Mouse (Mus musculus) CH12.LX (cell line): ENCODE data around the gene Aspn. TPM values are rescaled to one million over a fixed set of nuclear protein-coding genes. Genes with fewer than 3 reads are reported as not detected.

ENCODE experiments used
- DNase-seq: peaks from one replicate; pipeline ENCODE4 v3.0.0-alpha.2; 2013; ENCODE audit errors: extremely low read depth
- H3K27ac ChIP-seq: 2 replicates; pipeline ENCODE4 v1.5.1; 2012; ENCODE audit warnings: low read depth, mild to moderate bottlenecking, control low read depth, moderate library complexity; ENCODE audit not compliant: insufficient read depth
- H3K27me3 ChIP-seq: replicated peaks from 2 replicates; pipeline ENCODE3; 2012; ENCODE audit warnings: inconsistent platforms
- H3K36me3 ChIP-seq, 2 experiments: replicated peaks in 1 of 2; 2 replicates each; pipeline versions ENCODE3 to v1.6.1; 2012; ENCODE audit warnings: inconsistent platforms in 1 of 2, low read length in 1 of 2, mild to moderate bottlenecking in 1 of 2, mixed read lengths in 1 of 2, moderate library complexity in 1 of 2; ENCODE audit not compliant: control insufficient read depth in 1 of 2, insufficient read depth in 1 of 2
- H3K4me1 ChIP-seq, 2 experiments: 2 replicates each; pipeline ENCODE4 v1.6.1; 2012; ENCODE audit warnings: inconsistent platforms in 1 of 2, moderate library complexity in 1 of 2; ENCODE audit not compliant: insufficient read depth in 2 of 2, control insufficient read depth in 1 of 2
- H3K4me2 ChIP-seq: 2 replicates; pipeline ENCODE4 v1.6.1; 2012; ENCODE audit warnings: low read depth, mild to moderate bottlenecking, control low read depth; ENCODE audit not compliant: poor library complexity, insufficient read depth, severe bottlenecking
- H3K4me3 ChIP-seq, 3 experiments: fragments of 150-350 bp in 1 of 3; sonication (generic) in 1 of 3; replicated peaks in 1 of 3; 2 replicates each; pipeline versions ENCODE3 to v1.5.1; 2011 to 2012; ENCODE audit warnings: low read depth in 2 of 3, low read length in 2 of 3, mild to moderate bottlenecking in 2 of 3, moderate library complexity in 2 of 3, control low read depth in 1 of 3, improper control_type of control experiment in 1 of 3, inconsistent platforms in 1 of 3, mixed read lengths in 1 of 3; ENCODE audit not compliant: poor library complexity in 1 of 3
- H3K79me2 ChIP-seq: replicated peaks from 2 replicates; pipeline ENCODE4 v1.6.1; 2012; ENCODE audit warnings: mild to moderate bottlenecking, moderate library complexity; ENCODE audit not compliant: control insufficient read depth, poor library complexity, insufficient read depth, severe bottlenecking; ENCODE audit errors: extremely low read depth
- H3K9ac ChIP-seq: 2 replicates; pipeline ENCODE4 v1.6.1; 2012; ENCODE audit warnings: low read depth, mild to moderate bottlenecking, control low read depth, moderate library complexity; ENCODE audit not compliant: insufficient read depth
- H3K9me3 ChIP-seq: replicated peaks from 2 replicates; pipeline ENCODE3; 2012; ENCODE audit warnings: low read length, inconsistent platforms, mixed read lengths
- BHLHE40 ChIP-seq: IDR thresholded peaks from 2 replicates; pipeline ENCODE4 v1.6.1; 2011; ENCODE audit warnings: mild to moderate bottlenecking, low read depth, low read length, improper control_type of control experiment
- CHD2 ChIP-seq: IDR thresholded peaks from 2 replicates; pipeline ENCODE4 v1.6.1; 2011; ENCODE audit warnings: low read length, improper control_type of control experiment
- ELF1 ChIP-seq: IDR thresholded peaks from 2 replicates; pipeline ENCODE4 v1.6.1; 2014; ENCODE audit warnings: low read depth, mild to moderate bottlenecking, inconsistent platforms, low read length, improper control_type of control experiment
- ETS1 ChIP-seq: conservative IDR thresholded peaks from 2 replicates; pipeline ENCODE4 v1.6.1; 2012; ENCODE audit warnings: low read depth, mild to moderate bottlenecking, inconsistent platforms, low read length, improper control_type of control experiment, moderate library complexity
- JUN ChIP-seq: IDR thresholded peaks from 2 replicates; pipeline ENCODE4 v1.6.1; 2011; ENCODE audit warnings: low read depth, mild to moderate bottlenecking, low read length, improper control_type of control experiment, moderate library complexity; ENCODE audit not compliant: insufficient read depth
- KAT2A ChIP-seq: IDR thresholded peaks from 2 replicates; pipeline ENCODE4 v1.6.1; 2012; ENCODE audit warnings: low read length, improper control_type of control experiment, inconsistent platforms; ENCODE audit not compliant: insufficient replicate concordance
- MAFK ChIP-seq: IDR thresholded peaks from 2 replicates; pipeline ENCODE4 v1.6.1; 2011; ENCODE audit warnings: low read length, improper control_type of control experiment; ENCODE audit not compliant: insufficient replicate concordance
- MAX ChIP-seq: IDR thresholded peaks from 2 replicates; pipeline ENCODE4 v1.6.1; 2011; ENCODE audit warnings: low read length, improper control_type of control experiment
- MEF2A ChIP-seq: IDR thresholded peaks from 2 replicates; pipeline ENCODE4 v1.6.1; 2014; ENCODE audit warnings: low read depth, mild to moderate bottlenecking, inconsistent platforms, low read length, improper control_type of control experiment, borderline replicate concordance
- MXI1 ChIP-seq: IDR thresholded peaks from 2 replicates; pipeline ENCODE4 v1.6.1; 2011; ENCODE audit warnings: mild to moderate bottlenecking, low read depth, low read length, improper control_type of control experiment
- MYC ChIP-seq: IDR thresholded peaks from 2 replicates; pipeline ENCODE4 v1.6.1; 2011; ENCODE audit warnings: low read depth, mild to moderate bottlenecking, improper control_type of control experiment, low read length
- NELFE ChIP-seq: IDR thresholded peaks from 2 replicates; pipeline ENCODE4 v1.6.1; 2011; ENCODE audit warnings: low read depth, low read length, improper control_type of control experiment
- POLR2A ChIP-seq: IDR thresholded peaks from 2 replicates; pipeline ENCODE4 v1.6.1; 2011; ENCODE audit warnings: low read depth, mild to moderate bottlenecking, improper control_type of control experiment, low read length
- RAD21 ChIP-seq: IDR thresholded peaks from 2 replicates; pipeline ENCODE4 v1.6.1; 2011; ENCODE audit warnings: low read depth, mild to moderate bottlenecking, low read length, improper control_type of control experiment, moderate library complexity
- SIN3A ChIP-seq: IDR thresholded peaks from 2 replicates; pipeline ENCODE4 v1.6.1; 2012; ENCODE audit warnings: low read length, improper control_type of control experiment, inconsistent platforms
- SMC3 ChIP-seq: IDR thresholded peaks from 2 replicates; pipeline ENCODE4 v1.6.1; 2011; ENCODE audit warnings: low read depth, low read length, improper control_type of control experiment
- TCF12 ChIP-seq: IDR thresholded peaks from 2 replicates; pipeline ENCODE4 v1.6.1; 2014; ENCODE audit warnings: low read depth, mild to moderate bottlenecking, inconsistent platforms, low read length, improper control_type of control experiment
- USF1 ChIP-seq: IDR thresholded peaks from 2 replicates; pipeline ENCODE4 v1.6.1; 2014; ENCODE audit warnings: low read depth, mild to moderate bottlenecking, inconsistent platforms, low read length, improper control_type of control experiment
- ZKSCAN1 ChIP-seq: IDR thresholded peaks from 2 replicates; pipeline ENCODE4 v1.6.1; 2012; ENCODE audit warnings: low read depth, inconsistent platforms, low read length, improper control_type of control experiment, borderline replicate concordance
- ZNF384 ChIP-seq: IDR thresholded peaks from 2 replicates; pipeline ENCODE4 v1.6.1; 2012; ENCODE audit warnings: low read depth, low read length, improper control_type of control experiment, inconsistent platforms
- dilution Hi-C: fragments of 300-500 bp; cut with MboI; formaldehyde crosslinking; loops from 2 replicates; pipeline ENCODE4 v1.14.3; 2020; ENCODE audit warnings: low sequenced_read_pairs; ENCODE audit not compliant: extremely low pct_unique_long_range_greater_than_20kb, extremely low pct_ligation_motif_present
- in situ Hi-C: fragments of 300-500 bp; cut with MboI; formaldehyde crosslinking; loops from 3 replicates; pipeline ENCODE4 v1.14.3; 2019; ENCODE audit warnings: low sequenced_read_pairs, low pct_ligation_motif_present, low pct_unique_long_range_greater_than_20kb, mixed read lengths
- polyA plus RNA-seq: library from polyadenylated mRNA; unstranded; fragments of >175 nt; gene quantifications from 2 replicates; pipeline ENCODE4 v1.2.1, GENCODE M21; 2012; ENCODE audit warnings: low read depth; ENCODE audit not compliant: insufficient read length
- total RNA-seq, 2 experiments: library from RNA; depleted of rRNA; stranded (reverse); fragments of 300-350 nt in 1 of 2; fragments of >200 nt in 1 of 2; gene quantifications; 2 replicates each; pipeline ENCODE4 v1.2.3; 2012 to 2014

Gene Aspn
- total and polyA plus RNA-seq, 3 experiments, result 0.23 TPM; not detected in 2

GRCm38 (mm10) chr13:49549616-49550015 lies 5.4 kb downstream of the Aspn start:
- Histone ChIP-seq H3K79me2 (no peaks in the 10 kb centered on the region), H3K27me3 (no peaks in the 10 kb centered on the region), H3K4me1 (peaks cover 0 to 7% of the 10 kb centered on the region in 2 experiments; a peak in 1 of 4 replicates), H3K4me2 (no peak overlapping the region), H3K4me3 (no peak overlapping the region), H3K9me3 (no peaks in the 10 kb centered on the region), H3K9ac (no peak overlapping the region), H3K36me3 (peaks cover 0 to 5% of the 10 kb centered on the region in 2 experiments), H3K27ac (no peak overlapping the region)
- no peak for TF ChIP-seq POLR2A
- TF ChIP-seq SMC3, result no peak
- TF ChIP-seq JUN, result no peak
- TF ChIP-seq ELF1, result no peak
- no peak for TF ChIP-seq ZNF384
- no peak for TF ChIP-seq KAT2A
- TF ChIP-seq ETS1, result no peak
- no peak for TF ChIP-seq MYC
- TF ChIP-seq CHD2, result no peak
- no peak for TF ChIP-seq MAFK
- TF ChIP-seq RAD21, result no peak
- no peak for DNase-seq
- in situ Hi-C loops, result no loop called here
- dilution Hi-C loops, result no loop called here

GRCm38 (mm10) chr13:49554519-49554918 lies 10.3 kb downstream of the Aspn start:
- Histone ChIP-seq H3K4me3 (no peak overlapping the region), H3K9ac (no peak overlapping the region), H3K9me3 (no peaks in the 10 kb centered on the region), H3K27ac (no peak overlapping the region), H3K79me2 (no peaks in the 10 kb centered on the region), H3K4me1 (no peaks in the 10 kb centered on the region), H3K27me3 (no peaks in the 10 kb centered on the region), H3K4me2 (no peak overlapping the region), H3K36me3 (peaks cover 0 to 2% of the 10 kb centered on the region in 2 experiments)
- no peak for DNase-seq
- TF ChIP-seq ELF1 (no peak), BHLHE40 (no peak), ZNF384 (no peak), USF1 (no peak), SIN3A (no peak), MAX (no peak), SMC3 (no peak), ETS1 (no peak), MEF2A (no peak), POLR2A (no peak), TCF12 (no peak), ZKSCAN1 (no peak), MXI1 (no peak), NELFE (no peak)
- dilution Hi-C loops (no loop called here), in situ Hi-C loops (no loop called here)
